Mouse (Mus musculus): ENCODE results near the gene Hbs1l.

Gene Hbs1l

GRCm38 (mm10) chr10:21401259-21401658 is 105.5 kb downstream of the Hbs1l start:
- DNase-seq (ENCODE audit: low spot score): no peak

DNA sequence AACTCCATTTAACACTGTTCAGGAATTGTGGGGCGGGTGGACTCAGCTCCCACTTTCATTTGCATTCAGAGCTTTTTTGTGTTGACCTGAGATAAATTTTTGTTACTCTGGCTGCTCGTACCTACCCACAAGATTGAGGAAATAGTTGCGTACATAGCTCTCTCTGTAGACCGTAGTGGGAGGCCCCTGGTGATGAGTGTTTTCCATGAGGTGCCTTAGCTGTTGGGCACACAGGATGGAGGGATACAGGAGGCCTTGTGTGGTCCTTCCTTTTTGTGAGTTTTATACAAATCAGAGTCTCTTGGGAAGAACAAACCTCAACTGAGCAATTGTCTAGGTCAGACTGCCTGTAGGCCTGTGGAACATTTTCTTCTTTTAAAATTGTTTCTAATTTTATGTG is 109.0 kb downstream of the Hbs1l start:
- DNase-seq (ENCODE audit: low spot score): no peak

- DNase-seq (ENCODE audit: low spot score): no peak
Measured at GRCm38 (mm10) chr10:21405707-21406534, 110.1 kb downstream of the Hbs1l start.

GRCm38 (mm10) chr10:21410711-21411110 is 114.9 kb downstream of the Hbs1l start:
- no peak for DNase-seq (ENCODE audit: low spot score)

GRCm38 (mm10) chr10:21411621-21412205 is 115.9 kb downstream of the Hbs1l start:
- DNase-seq (ENCODE audit: low spot score): no peak

DNA sequence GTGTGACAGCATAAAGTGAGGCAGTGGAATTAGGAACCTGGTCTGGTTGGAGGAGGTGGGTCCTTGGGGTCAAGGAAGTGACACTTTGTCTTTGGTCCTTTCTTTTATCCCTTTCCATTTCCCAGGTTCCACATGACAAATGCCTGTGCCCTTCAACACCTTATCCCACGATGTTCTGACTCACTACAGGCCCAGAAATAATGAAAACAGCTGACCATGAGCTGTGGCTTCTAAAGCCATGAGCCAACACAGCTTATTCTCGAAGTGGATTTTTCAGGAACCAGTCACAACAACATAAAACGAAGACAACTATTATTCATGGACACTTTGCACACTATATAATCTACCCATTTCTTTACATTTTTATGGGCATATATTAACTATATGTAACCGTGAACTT is 119.3 kb downstream of the Hbs1l start:
- DNase-seq (ENCODE audit: low spot score): no peak

DNA sequence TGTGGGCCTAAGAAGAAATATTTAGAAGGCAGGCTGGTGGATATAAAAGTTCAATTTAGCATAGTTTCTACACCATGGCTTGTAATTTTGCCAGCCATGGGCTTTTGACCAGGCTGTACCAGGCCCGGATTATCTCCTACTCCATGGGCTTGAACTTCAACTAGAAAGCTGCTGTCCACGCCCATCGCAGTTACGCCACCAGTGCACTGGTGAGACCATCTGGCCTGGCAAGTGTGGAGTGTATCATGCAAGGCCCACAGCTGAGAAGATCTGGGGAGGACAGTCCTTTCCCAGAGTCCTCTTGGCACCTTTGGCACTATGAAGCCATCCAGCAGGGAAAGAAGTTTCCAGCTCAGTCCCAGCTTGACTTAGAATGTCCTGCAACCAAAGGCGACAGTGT is 120.4 kb downstream of the Hbs1l start:
- no peak for DNase-seq (ENCODE audit: low spot score)
